Mouse (Mus musculus): ENCODE measurements at regions not wholly inside any gene's neighbourhood (a gene's known extent, or its start where the extent isn't known, plus 50 kb on each side); places are given as distances from the start of the nearest gene placed in this dataset.

DNA sequence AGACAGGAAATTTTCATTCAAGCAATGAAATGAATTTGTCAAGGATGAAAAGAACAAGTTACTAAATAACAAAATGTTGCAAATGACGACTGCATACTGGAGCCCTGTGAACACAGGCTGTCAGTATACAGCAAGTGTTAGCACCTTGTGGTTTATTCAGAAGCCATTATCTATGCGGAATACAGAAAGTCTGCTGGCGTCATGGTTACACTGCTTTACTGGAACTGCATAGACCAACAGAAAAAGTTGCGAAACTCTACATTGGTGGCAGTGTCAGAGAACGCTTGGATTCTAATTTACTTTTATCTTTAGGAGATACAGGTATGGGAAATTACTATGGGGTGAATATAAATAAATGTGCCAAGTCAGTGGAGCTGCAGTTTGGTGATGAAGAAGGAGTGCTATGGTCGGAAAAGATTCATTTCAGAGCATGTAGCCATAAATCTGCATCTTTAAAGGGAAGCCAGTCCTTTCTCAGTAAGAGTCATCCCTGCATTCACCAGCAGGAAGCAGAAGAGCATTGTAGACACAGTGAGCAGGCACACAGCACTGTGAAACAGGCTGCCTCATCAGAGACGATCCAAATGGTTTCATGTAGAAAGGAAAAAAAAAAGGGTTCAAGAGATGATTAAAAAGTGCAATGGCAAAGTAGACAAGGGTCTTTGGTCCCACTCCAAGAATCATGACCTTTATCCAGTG lies 586.3 kb downstream of the Kctd12 start:
- TF ChIP-seq POLR2A (IDR thresholded peaks at IDR 0.05; ENCODE audit: low read depth, low read length) (no peak), CTCF (IDR thresholded peaks at IDR 0.05; ENCODE audit: borderline replicate concordance, insufficient read depth, low read length) (no peak)

All from embryonic fibroblast, embryonic 13.5 days (primary cell).